Mouse (Mus musculus) MN1 (cell line): ENCODE measurements at regions not wholly inside any gene's neighbourhood (a gene's known extent, or its start where the extent isn't known, plus 50 kb on each side); places are given as distances from the start of the nearest gene placed in this dataset.

Experiments
- DNase-seq: peaks from one replicate; pipeline ENCODE4 v3.0.0-alpha.2; 2016; ENCODE audit warnings: low spot score

DNA sequence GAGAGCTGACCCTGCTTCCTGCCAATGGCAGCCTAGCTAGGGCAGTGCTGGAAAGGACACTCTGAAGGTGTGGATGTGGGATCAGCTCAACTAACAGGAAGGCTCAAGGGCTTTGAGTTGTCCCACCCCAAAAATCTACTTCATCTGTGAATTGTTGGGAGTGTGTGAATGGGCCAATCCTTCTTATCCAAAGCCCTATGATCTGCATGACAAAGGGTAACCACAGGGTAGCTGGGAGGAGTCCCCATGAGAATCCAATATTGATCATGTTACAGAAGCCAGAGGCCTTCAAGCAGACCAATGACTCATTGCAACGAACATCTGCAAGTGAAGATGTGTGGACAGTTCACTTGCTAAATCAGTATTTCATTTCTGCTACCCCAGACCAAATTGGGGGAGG lies 51.1 kb upstream of the Adra1b start:
- DNase-seq = no peak

DNA sequence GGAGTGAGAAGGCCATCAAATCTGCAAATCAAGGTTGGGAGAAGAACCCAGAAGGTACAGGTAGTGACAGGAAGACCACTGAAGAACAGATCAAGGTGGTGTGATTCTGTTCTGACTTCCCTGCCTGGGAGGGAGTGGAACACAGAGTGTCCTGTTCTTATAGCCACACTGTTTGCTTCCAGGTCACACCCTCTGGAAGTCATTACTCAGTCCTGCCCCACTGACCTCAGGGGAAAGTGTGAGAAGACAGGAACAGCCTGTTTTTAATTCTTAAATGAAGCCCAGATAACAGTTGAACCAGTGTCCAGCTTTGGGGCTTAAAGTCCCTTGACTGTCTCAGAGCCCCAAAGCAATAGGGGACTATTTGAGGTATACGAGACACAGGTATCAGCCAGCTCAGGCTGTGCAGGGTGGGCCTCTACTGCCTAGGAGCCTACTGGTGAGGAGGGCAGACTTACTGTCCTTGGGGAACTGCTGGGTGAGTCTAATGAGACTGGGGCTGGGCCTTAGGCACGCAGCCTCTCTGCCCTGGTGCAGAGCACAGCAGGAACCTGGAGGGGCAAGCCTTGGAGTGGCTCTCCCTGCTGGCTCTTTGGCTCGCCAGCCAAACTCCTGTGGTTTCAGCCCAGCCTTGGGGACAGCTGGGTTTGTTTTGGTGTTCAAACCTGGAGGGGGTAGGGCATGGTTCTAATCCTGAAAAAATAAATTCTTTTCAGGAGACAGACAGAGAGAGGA lies 57.4 kb upstream of the Adra1b start:
- no peak for DNase-seq

- DNase-seq = no peak
These were observed 57.9 kb upstream of the Adra1b start for GRCm38 (mm10) chr11:43958976-43959315.

DNA sequence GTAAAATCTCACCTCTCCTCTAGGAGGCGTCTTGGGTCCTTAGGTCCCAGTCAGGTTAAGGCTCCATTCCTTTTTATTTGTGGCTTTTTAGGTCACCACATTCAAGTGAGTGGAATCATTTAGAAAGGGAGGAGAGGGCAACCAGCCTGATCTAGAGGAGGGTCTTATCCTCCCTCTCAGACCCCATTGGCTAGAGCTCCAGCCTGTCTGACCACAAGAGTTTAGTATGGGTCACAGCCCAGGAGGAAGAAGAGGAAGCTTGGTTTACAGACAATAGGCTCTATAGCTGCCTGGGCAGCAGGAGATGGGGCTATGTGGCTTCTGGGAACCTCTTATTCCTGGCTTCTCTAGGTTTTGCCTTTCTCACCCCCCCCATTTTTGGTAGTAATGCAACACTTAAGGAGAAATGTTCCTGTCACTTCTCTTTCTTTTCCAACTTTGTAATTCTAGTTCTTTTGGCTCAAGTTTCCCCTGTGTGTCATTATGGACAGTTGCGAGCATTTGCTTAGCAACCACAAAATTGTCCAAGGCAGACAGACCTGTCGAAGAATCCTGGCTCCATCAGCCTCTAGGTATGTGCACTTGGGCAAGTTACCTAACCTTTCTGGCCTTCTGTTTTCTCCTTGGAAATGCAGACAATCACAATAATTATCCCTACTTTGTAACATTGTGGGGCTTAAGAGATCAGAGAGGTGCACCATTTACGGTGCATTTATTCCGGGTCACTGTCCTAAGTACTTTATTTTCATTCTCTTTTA lies 59.5 kb upstream of the Adra1b start:
- no peak for DNase-seq

DNA sequence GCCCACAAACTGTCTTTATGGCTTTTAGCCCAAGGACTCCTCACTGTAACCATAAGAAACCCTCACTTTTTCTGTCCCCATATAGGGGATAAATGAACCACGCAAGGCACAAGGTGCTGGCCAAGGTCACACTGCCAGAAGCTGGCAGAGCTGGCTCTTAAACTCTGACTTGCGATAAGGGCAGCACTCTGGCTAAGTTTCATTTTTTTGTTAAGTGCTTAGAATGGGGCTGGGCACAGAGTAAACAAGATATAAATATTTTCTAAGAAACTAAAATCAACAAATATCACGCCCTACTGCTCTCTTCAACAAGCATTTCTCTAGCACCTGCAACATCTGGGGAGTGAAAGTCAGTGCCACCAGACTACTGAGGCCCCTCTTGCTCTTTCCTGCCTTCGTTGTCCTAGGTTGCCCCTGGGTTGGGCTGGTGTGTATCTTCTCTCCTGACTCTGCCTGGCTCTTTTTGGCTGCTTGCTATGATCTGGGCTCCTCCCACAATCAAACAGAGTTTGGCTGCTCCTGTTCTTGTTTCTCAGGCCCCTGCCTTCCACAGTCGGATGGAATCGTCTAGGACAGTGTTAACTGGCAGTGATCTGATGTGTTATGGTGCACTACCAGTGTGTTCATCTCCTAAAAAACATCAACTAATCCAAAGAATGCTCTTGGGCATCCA lies 60.5 kb upstream of the Adra1b start:
- DNase-seq = no peak

DNA sequence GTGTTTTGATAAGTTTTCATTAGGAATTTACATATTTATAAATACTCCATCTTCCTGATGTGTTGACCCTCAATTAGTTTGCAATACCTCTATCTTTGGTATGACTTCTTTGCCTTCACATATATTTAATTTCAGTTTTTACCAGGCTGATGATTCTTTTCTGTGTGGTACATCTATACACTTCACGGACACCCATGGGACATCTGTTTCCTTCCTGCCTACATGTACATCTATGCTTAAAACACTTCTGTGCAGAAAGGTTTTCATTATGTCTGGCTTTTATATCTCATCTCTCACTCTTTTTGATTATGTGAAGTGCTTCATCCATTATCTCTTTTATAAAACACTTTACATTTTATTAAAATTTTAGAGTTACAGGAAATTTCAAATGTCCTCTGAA lies 66.8 kb upstream of the Adra1b start:
- DNase-seq = no peak

- DNase-seq = no peak
These were observed 70.9 kb upstream of the Adra1b start for GRCm38 (mm10) chr11:43971886-43972285.

DNA sequence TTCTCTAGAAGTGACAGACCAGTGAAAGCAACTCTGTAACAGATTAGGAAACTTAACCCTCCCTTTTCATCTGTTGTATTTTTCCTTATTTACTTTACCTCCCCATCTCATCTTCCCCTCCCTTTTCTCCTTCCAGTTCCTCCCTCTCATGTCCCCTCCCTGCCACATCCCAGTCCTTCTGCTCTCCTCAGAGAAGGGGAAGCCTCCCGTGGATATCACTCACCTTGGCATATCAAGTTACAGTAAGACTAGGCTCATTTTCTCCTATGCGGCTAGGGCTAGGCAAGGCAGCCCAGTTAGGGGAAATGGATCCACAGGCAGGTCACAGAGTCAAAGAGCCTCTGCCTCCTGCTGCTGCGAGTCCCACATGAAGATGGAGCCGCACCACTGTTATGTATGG lies 75.0 kb upstream of the Adra1b start:
- no peak for DNase-seq

GRCm38 (mm10) chr11:43979406-43979805 lies 78.4 kb upstream of the Adra1b start:
- no peak for DNase-seq

DNA sequence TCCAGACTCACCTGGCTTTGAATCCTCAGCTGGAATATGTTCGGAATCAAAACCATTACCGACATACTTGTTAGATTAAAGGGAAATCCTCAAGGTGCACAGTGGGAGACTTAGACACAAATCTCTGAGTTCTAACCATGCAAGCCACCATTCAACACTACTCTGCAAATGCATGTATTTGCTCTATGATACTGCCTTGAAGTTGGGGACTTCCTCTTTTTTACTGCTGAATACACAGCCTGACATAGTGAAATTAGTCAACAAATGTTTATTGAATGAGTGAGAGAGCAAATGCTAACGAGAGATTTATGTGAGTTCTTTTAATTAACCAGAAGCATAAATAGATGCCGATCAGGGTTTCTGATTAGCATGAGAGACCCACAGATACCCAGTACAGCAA lies 79.4 kb upstream of the Adra1b start:
- no peak for DNase-seq

- no peak for DNase-seq
These were observed 89.0 kb upstream of the Adra1b start for GRCm38 (mm10) chr11:43989911-43990430.

DNA sequence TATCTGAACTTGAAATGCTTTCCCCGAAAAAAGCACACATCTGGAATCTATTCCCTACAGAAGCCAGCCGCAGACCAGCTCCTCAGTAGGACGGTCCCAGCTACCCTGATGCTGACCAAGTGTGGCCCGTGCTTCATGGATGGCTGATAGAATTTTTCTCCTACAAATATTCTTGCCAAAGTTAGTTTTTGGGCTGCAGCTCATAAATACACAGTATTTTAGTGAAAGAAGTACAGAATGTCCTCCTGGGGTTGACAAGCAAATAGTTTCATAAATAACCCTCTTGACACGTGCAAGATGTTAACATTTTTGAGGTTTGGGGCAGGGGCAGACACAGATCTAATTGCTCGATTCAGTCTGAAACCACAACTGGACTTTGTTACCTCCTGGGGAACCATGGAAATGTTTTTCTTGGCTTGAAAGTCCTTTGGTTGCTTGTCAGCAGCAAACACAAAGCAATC lies 91.0 kb upstream of the Adra1b start:
- no peak for DNase-seq

DNA sequence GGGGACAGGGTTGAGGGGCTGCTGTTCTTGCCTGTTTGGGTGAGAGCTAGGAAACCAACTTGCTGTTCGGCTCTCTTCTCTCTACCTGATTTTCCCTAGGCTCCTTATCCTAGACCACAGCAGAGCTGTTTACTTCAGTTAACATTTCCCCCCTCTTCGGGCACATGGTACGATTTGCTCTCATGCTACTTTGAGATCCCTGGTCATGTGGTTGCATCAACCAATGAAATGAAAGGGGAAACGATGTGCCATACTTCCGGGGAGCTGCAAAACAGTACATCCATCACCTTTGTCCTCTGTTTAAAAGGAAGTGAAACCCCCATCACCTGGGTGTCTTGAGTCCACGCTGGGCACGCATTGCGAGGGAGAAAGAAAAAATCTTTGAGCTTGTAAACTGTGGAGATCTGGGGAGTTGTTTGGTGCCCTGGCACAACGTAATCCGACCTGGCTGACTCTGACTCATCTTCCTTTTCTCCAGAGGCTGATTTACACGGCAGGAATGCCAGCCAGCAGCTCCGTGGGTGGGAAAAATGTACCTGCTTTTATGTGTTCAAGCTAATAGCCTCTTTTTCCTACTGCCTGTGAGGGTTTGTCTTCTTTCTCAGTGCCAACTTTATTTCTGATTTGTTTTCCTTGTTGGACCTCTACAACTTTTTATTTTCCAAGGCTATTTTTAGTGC lies 97.2 kb upstream of the Adra1b start:
- no peak for DNase-seq

DNA sequence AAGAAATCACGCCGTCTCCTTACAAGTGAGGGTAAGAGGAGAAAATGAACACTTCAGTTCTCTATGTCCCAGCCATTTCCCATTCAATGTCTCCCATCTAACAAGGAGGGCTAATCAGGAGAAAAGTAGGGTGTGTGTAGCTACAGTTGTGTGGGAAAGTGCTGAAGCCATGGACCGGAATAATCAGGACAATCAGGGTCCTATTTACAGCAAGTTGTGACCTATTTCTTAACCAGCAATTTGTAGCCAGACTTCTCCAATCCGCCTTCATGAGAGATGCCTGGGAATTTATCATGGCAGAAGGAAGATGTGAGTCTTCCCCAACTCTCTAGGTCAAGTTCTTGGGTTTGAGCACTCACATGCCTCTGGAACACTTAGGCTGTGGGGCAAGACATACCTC lies 99.0 kb upstream of the Adra1b start:
- no peak for DNase-seq

GRCm38 (mm10) chr11:44001843-44002589 lies 101.0 kb upstream of the Adra1b start:
- no peak for DNase-seq

- DNase-seq = no peak
These were observed 101.9 kb upstream of the Adra1b start for GRCm38 (mm10) chr11:44002716-44003522.

GRCm38 (mm10) chr11:44007526-44008040 lies 106.6 kb upstream of the Adra1b start:
- no peak for DNase-seq

- no peak for DNase-seq
These were observed 111.3 kb upstream of the Adra1b start for GRCm38 (mm10) chr11:44012314-44012713.

GRCm38 (mm10) chr11:44013841-44014240 lies 112.8 kb upstream of the Adra1b start:
- no peak for DNase-seq

- no peak for DNase-seq
These were observed 120.6 kb upstream of the Adra1b start for GRCm38 (mm10) chr11:44021638-44022037.
